Mouse (Mus musculus) stomach, embryonic 16.5 days (tissue): ENCODE results near the gene Ugt1a7c. TPM values are rescaled to one million over a fixed set of nuclear protein-coding genes. Genes with fewer than 3 reads are reported as not detected.

ENCODE experiments used
- ATAC-seq: fragments of 200-750 bp; cut with Nextera tagmentation; 2 replicates; pipeline ENCODE4 v1.8.0; 2017; ENCODE audit warnings: moderate number of reproducible peaks, moderate TSS enrichment; ENCODE audit not compliant: insufficient read depth, low FRiP score
- H3K27ac ChIP-seq: fragments of 300-500 bp; sonication (generic); 2 replicates; pipeline ENCODE4 v1.5.1; 2014; ENCODE audit warnings: low read length
- H3K27me3 ChIP-seq: fragments of 300-500 bp; sonication (generic); 2 replicates; pipeline ENCODE4 v1.6.1; 2014; ENCODE audit warnings: low read length, control low read depth, mixed read lengths; ENCODE audit not compliant: control insufficient read depth, insufficient read depth
- H3K36me3 ChIP-seq: fragments of 300-500 bp; sonication (generic); 2 replicates; pipeline ENCODE4 v1.6.1; 2014; ENCODE audit warnings: low read length; ENCODE audit not compliant: control insufficient read depth, insufficient read depth
- H3K4me1 ChIP-seq: fragments of 300-500 bp; sonication (generic); 2 replicates; pipeline ENCODE4 v1.6.1; 2014; ENCODE audit warnings: low read length, control low read depth, mixed read lengths; ENCODE audit not compliant: control insufficient read depth, insufficient read depth
- H3K4me2 ChIP-seq: fragments of 300-500 bp; sonication (generic); 2 replicates; pipeline ENCODE4 v1.6.1; 2014; ENCODE audit warnings: low read depth, low read length, mixed read lengths
- H3K4me3 ChIP-seq: fragments of 300-500 bp; sonication (generic); replicated peaks from 2 replicates; pipeline ENCODE4 v1.5.1; 2014; ENCODE audit warnings: mild to moderate bottlenecking, low read length
- H3K9ac ChIP-seq: fragments of 300-500 bp; sonication (generic); 2 replicates; pipeline ENCODE4 v1.6.1; 2014; ENCODE audit warnings: low read length
- H3K9me3 ChIP-seq: fragments of 300-500 bp; sonication (generic); replicated peaks from 2 replicates; pipeline ENCODE4 v1.6.1; 2016; ENCODE audit warnings: low read length, control low read depth; ENCODE audit not compliant: control insufficient read depth
- WGBS: fragments of 180-500 bp; shearing (Covaris S2); extraction: QIAGEN DNeasy Blood & Tissue Kit; methylation state at CpG from one replicate; pipeline ENCODE4 v1.1.7; 2014; 5-methylcytosine and 5-hydroxymethylcytosine counted together
- polyA plus RNA-seq: library from polyadenylated mRNA; unstranded; fragments of >200 nt; fragmentation: Nextera tagmentation; extraction: Ambion mirVana; gene quantifications from 2 replicates; pipeline ENCODE4 v1.2.1, GENCODE M21; 2015

Gene Ugt1a7c
- polyA plus RNA-seq, 1 experiment from 2014 or later, result 15.8 TPM

- Histone ChIP-seq H3K4me1 (no peaks in the 10 kb centered on the region), H3K4me3 (no peak overlapping the region), H3K4me2 (no peak overlapping the region), H3K27ac (no peak overlapping the region), H3K27me3 (no peaks in the 10 kb centered on the region), H3K9me3 (peaks cover 31% of the 10 kb centered on the region), H3K9ac (no peak overlapping the region), H3K36me3 (no peaks in the 10 kb centered on the region)
- WGBS, result 43% methylated on average over 6 of the region's 6 CpGs
- ATAC-seq, result no peak
Measured at GRCm38 (mm10) chr1:88246386-88246785, 151.5 kb downstream of the Ugt1a7c start.

GRCm38 (mm10) chr1:88247660-88248059, 152.8 kb downstream of the Ugt1a7c start:
- Histone ChIP-seq H3K9me3 (peaks cover 35% of the 10 kb centered on the region), H3K4me2 (no peak overlapping the region), H3K4me3 (no peak overlapping the region), H3K27me3 (no peaks in the 10 kb centered on the region), H3K4me1 (no peaks in the 10 kb centered on the region), H3K9ac (no peak overlapping the region), H3K27ac (no peak overlapping the region), H3K36me3 (no peaks in the 10 kb centered on the region)
- no peak for ATAC-seq
- 48% methylated on average over 2 of the region's 2 CpGs for WGBS

- H3K27me3 ChIP-seq, result no peaks in the 10 kb centered on the region
- H3K4me3 ChIP-seq, result no peak overlapping the region
- H3K36me3 ChIP-seq, result no peaks in the 10 kb centered on the region
- peaks cover 35% of the 10 kb centered on the region for H3K9me3 ChIP-seq
- WGBS, result 66% methylated on average over 4 of the region's 4 CpGs
- ATAC-seq, result no peak
- H3K27ac ChIP-seq, result no peak overlapping the region
- H3K4me2 ChIP-seq, result no peak overlapping the region
- H3K4me1 ChIP-seq, result no peaks in the 10 kb centered on the region
- H3K9ac ChIP-seq, result no peak overlapping the region
Measured at GRCm38 (mm10) chr1:88248658-88249057, 153.8 kb downstream of the Ugt1a7c start.

GRCm38 (mm10) chr1:88249596-88249995, 154.7 kb downstream of the Ugt1a7c start:
- no peak; the same call in 1 of the 2 replicates for ATAC-seq
- Histone ChIP-seq H3K27ac (no peak overlapping the region), H3K36me3 (no peaks in the 10 kb centered on the region), H3K9ac (no peak overlapping the region), H3K9me3 (peaks cover 38% of the 10 kb centered on the region), H3K4me2 (no peak overlapping the region), H3K4me1 (no peaks in the 10 kb centered on the region), H3K27me3 (no peaks in the 10 kb centered on the region), H3K4me3 (no peak overlapping the region)
- 76% methylated on average over 7 of the region's 7 CpGs for WGBS

- H3K27ac ChIP-seq, result no peak overlapping the region
- no peaks in the 10 kb centered on the region for H3K4me1 ChIP-seq
- peaks cover 41% of the 10 kb centered on the region for H3K9me3 ChIP-seq
- no peaks in the 10 kb centered on the region for H3K27me3 ChIP-seq
- no peaks in the 10 kb centered on the region for H3K36me3 ChIP-seq
- WGBS, result 79% methylated on average over 5 of the region's 5 CpGs
- no peak for ATAC-seq
- H3K9ac ChIP-seq, result no peak overlapping the region
- H3K4me2 ChIP-seq, result no peak overlapping the region
- no peak overlapping the region for H3K4me3 ChIP-seq
Measured at GRCm38 (mm10) chr1:88250023-88250422, 155.2 kb downstream of the Ugt1a7c start.

GRCm38 (mm10) chr1:88253106-88253505, 158.2 kb downstream of the Ugt1a7c start:
- H3K36me3 ChIP-seq, result no peaks in the 10 kb centered on the region
- peaks cover 31% of the 10 kb centered on the region for H3K9me3 ChIP-seq
- no peak overlapping the region for H3K4me3 ChIP-seq
- H3K9ac ChIP-seq, result no peak overlapping the region
- no peaks in the 10 kb centered on the region for H3K27me3 ChIP-seq
- H3K4me1 ChIP-seq, result no peaks in the 10 kb centered on the region
- ATAC-seq, result no peak
- no peak overlapping the region for H3K27ac ChIP-seq
- 68% methylated on average over 8 of the region's 8 CpGs for WGBS
- H3K4me2 ChIP-seq, result no peak overlapping the region

- Histone ChIP-seq H3K4me1 (no peaks in the 10 kb centered on the region), H3K9ac (no peak overlapping the region), H3K27ac (no peak overlapping the region), H3K4me3 (no peak overlapping the region), H3K36me3 (no peaks in the 10 kb centered on the region), H3K27me3 (no peaks in the 10 kb centered on the region), H3K4me2 (no peak overlapping the region), H3K9me3 (peaks cover 29% of the 10 kb centered on the region)
- no peak for ATAC-seq
- 71% methylated on average over 6 of the region's 6 CpGs for WGBS
Measured at GRCm38 (mm10) chr1:88253540-88253939, 158.7 kb downstream of the Ugt1a7c start.

GRCm38 (mm10) chr1:88254793-88255465, 160.1 kb downstream of the Ugt1a7c start:
- H3K27ac ChIP-seq, result no peak overlapping the region
- peaks cover 5% of the 10 kb centered on the region; the same call in 1 of the 2 replicates for H3K36me3 ChIP-seq
- peaks cover 6% of the 10 kb centered on the region; the same call in 1 of the 2 replicates for H3K4me1 ChIP-seq
- peak; percentile 0; the same call in 1 of the 2 replicates for ATAC-seq
- H3K4me2 ChIP-seq, result no peak overlapping the region
- peaks cover 23% of the 10 kb centered on the region for H3K9me3 ChIP-seq
- H3K4me3 ChIP-seq, result no peak overlapping the region
- WGBS, result 85% methylated on average over 12 of the region's 12 CpGs
- no peak overlapping the region for H3K9ac ChIP-seq
- no peaks in the 10 kb centered on the region for H3K27me3 ChIP-seq

GRCm38 (mm10) chr1:88255466-88255857, 160.6 kb downstream of the Ugt1a7c start:
- peaks cover 9% of the 10 kb centered on the region; the same call in 1 of the 2 replicates for H3K4me1 ChIP-seq
- no peaks in the 10 kb centered on the region for H3K27me3 ChIP-seq
- no peak overlapping the region for H3K4me3 ChIP-seq
- no peak overlapping the region for H3K27ac ChIP-seq
- 48% methylated on average over 2 of the region's 2 CpGs for WGBS
- no peak overlapping the region for H3K4me2 ChIP-seq
- H3K9me3 ChIP-seq, result peaks cover 18% of the 10 kb centered on the region
- 0 out of 2 replicates have a peak, but pooled peaks have one; percentile 0 for ATAC-seq
- H3K9ac ChIP-seq, result no peak overlapping the region
- peaks cover 8% of the 10 kb centered on the region; the same call in 1 of the 2 replicates for H3K36me3 ChIP-seq
